Mouse (Mus musculus) liver, embryonic 14.5 days (tissue): ENCODE measurements at regions not wholly inside any gene's neighbourhood (a gene's known extent, or its start where the extent isn't known, plus 50 kb on each side); places are given as distances from the start of the nearest gene placed in this dataset.

ENCODE experiments used
- ATAC-seq: fragments of 200-750 bp; cut with Nextera tagmentation; 2 replicates; pipeline ENCODE4 v1.8.0; 2017; ENCODE audit warnings: moderate number of reproducible peaks, mild to moderate bottlenecking, moderate library complexity; ENCODE audit not compliant: insufficient read depth
- DNase-seq, 3 experiments: peaks; one replicate each; pipeline ENCODE4 v3.0.0-alpha.2; 2012 to 2013; ENCODE audit warnings: low read depth in 3 of 3, low spot score in 3 of 3
- H3K27ac ChIP-seq: fragments of 300-500 bp; sonication (generic); 2 replicates; pipeline ENCODE4 v1.5.1; 2014; ENCODE audit warnings: moderate library complexity, mild to moderate bottlenecking, control low read depth, inconsistent platforms
- H3K27me3 ChIP-seq: fragments of 300-500 bp; sonication (generic); 2 replicates; pipeline ENCODE4 v1.6.1; 2014; ENCODE audit warnings: mild to moderate bottlenecking, low read length, moderate library complexity; ENCODE audit not compliant: control insufficient read depth, insufficient read depth
- H3K36me3 ChIP-seq: fragments of 300-500 bp; sonication (generic); replicated peaks from 2 replicates; pipeline ENCODE4 v1.6.1; 2014; ENCODE audit warnings: low read depth; ENCODE audit not compliant: control insufficient read depth, insufficient read depth
- H3K4me1 ChIP-seq, 2 experiments: fragments of 200-500 bp in 1 of 2; fragments of 300-500 bp in 1 of 2; sonication (generic) in 1 of 2; replicated peaks; 2 replicates each; pipeline ENCODE4 v1.6.1; 2012 to 2014; ENCODE audit warnings: antibody characterized with exemption in 1 of 2, inconsistent platforms in 1 of 2, low read length in 1 of 2; ENCODE audit not compliant: control insufficient read depth in 2 of 2, insufficient read depth in 2 of 2
- H3K4me2 ChIP-seq: fragments of 300-500 bp; sonication (generic); 2 replicates; pipeline ENCODE4 v1.6.1; 2014; ENCODE audit warnings: low read depth, mild to moderate bottlenecking, control low read depth, moderate library complexity
- H3K4me3 ChIP-seq, 2 experiments: fragments of 200-500 bp in 1 of 2; fragments of 300-500 bp in 1 of 2; sonication (generic) in 1 of 2; 2 replicates each; pipeline ENCODE4 v1.5.1; 2012 to 2014; ENCODE audit warnings: low read depth in 2 of 2, low read length in 2 of 2, mild to moderate bottlenecking in 2 of 2, control low read depth in 1 of 2, inconsistent platforms in 1 of 2, moderate library complexity in 1 of 2; ENCODE audit not compliant: insufficient read depth in 1 of 2
- H3K9ac ChIP-seq: fragments of 300-500 bp; sonication (generic); replicated peaks from 2 replicates; pipeline ENCODE4 v1.6.1; 2014; ENCODE audit warnings: mild to moderate bottlenecking, control low read depth, moderate library complexity
- H3K9me3 ChIP-seq: fragments of 300-500 bp; sonication (generic); 2 replicates; pipeline ENCODE4 v1.6.1; 2016; ENCODE audit warnings: low read length, mixed read lengths; ENCODE audit not compliant: control insufficient read depth
- CTCF ChIP-seq: IDR thresholded peaks from 2 replicates; pipeline ENCODE4 v1.5.1; 2016; ENCODE audit warnings: antibody characterized with exemption, low read depth, control low read depth
- EP300 ChIP-seq: IDR thresholded peaks from 2 replicates; pipeline ENCODE4 v1.6.1; 2016; ENCODE audit warnings: antibody characterized with exemption, low read depth
- WGBS: fragments of 180-500 bp; shearing (Covaris S2); extraction: QIAGEN DNeasy Blood & Tissue Kit; methylation state at CpG from one replicate; pipeline ENCODE4 v1.1.7; 2014; ENCODE audit not compliant: insufficient replicate concordance; 5-methylcytosine and 5-hydroxymethylcytosine counted together

- no peak for DNase-seq
- ATAC-seq: no peak
- TF ChIP-seq EP300 (no peak), CTCF (no peak)
- H3K36me3 ChIP-seq: no peaks in the 10 kb centered on the region
- H3K9ac ChIP-seq: no peak overlapping the region
- peaks cover 36% of the 10 kb centered on the region for H3K27me3 ChIP-seq
- no peak overlapping the region for H3K4me3 ChIP-seq
- H3K9me3 ChIP-seq: no peaks in the 10 kb centered on the region
- no peak overlapping the region for H3K27ac ChIP-seq
- no peaks in the 10 kb centered on the region for H3K4me1 ChIP-seq
- WGBS: 44% methylated on average over 4 of the region's 4 CpGs
- H3K4me2 ChIP-seq: no peak overlapping the region
Observed at GRCm38 (mm10) chr5:33537017-33537416, 92.4 kb downstream of the Fam53a start.

- 30% methylated on average over 4 of the region's 4 CpGs for WGBS
- Histone ChIP-seq H3K4me3 (no peak overlapping the region), H3K27ac (no peak overlapping the region), H3K4me1 (no peaks in the 10 kb centered on the region), H3K27me3 (peaks cover 36% of the 10 kb centered on the region), H3K36me3 (no peaks in the 10 kb centered on the region), H3K9ac (no peak overlapping the region), H3K4me2 (no peak overlapping the region), H3K9me3 (no peaks in the 10 kb centered on the region)
- ATAC-seq: no peak
- no peak for DNase-seq
- TF ChIP-seq EP300 (no peak), CTCF (no peak)
Observed at GRCm38 (mm10) chr5:33536261-33536660, 93.2 kb downstream of the Fam53a start.

DNA sequence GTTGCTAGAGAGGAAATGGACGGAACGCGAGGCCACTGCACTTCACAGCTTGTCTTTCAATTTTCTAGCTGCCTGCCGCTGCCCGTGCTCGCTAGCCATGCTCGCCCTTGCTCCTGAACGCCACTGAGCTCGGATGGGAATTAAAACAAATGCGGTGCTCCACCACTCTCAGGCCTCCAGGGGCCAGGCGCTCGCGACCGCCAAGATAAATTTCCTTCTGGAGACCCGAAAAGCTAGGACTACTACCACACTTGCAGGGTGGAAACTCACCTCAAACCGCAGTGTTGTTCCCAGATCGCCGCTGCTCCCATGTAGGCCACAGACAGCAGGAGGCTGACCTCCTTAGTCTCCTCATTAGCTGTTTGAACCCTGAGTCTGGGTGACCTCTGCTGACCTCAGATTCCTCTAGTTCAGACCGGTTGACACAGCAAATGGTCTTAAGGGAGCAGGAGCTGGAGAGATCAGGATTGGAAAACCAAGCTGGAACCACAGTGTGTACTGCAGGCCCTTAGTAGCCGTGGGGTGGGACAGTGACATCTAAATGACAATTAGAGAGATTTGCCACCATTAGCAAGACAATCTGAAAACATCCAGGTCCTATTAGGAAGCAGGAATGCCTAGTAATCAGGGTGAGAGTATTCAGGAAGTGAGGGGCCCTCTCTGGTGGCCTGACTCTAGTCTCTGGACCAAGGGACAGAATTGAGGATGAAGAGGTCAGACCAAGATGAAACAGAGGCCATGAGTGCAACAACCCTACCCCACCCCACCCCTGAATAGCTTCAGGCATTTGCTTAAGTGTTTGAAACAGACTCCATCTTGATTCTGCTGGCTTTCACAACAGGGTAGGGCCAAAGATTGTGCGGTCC, 94.1 kb downstream of the Fam53a start:
- no peak for TF ChIP-seq EP300
- TF ChIP-seq CTCF: no peak
- Histone ChIP-seq H3K9ac (no peak overlapping the region), H3K27ac (no peak overlapping the region), H3K4me3 (no peak overlapping the region), H3K4me1 (no peaks in the 10 kb centered on the region), H3K9me3 (no peaks in the 10 kb centered on the region), H3K36me3 (no peaks in the 10 kb centered on the region), H3K4me2 (no peak overlapping the region), H3K27me3 (peaks cover 36% of the 10 kb centered on the region)
- no peak for ATAC-seq
- WGBS: 14% methylated on average over 21 of the region's 21 CpGs
- no peak for DNase-seq

DNA sequence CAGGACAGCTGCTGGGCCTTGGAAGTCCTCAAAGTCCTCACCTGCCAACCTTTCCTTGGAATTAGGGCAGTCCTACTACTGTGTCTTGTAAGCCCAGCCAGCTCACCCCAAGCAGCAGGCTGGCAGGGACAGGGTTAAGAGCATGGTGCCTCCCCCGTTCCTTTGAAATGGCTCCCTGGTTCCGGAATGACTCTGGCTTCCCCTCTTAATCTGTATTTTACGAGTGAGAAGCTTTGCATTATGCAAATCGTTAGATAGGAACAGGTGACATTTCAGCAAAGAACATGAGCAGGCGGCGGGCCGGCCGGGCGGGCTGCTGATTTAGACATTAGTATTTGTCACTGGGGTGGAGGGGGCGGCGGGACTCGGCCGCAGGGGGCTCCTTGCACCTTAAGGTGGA, 95.1 kb downstream of the Fam53a start:
- DNase-seq (no peak), ATAC-seq (no peak)
- Histone ChIP-seq H3K9ac (no peak overlapping the region), H3K27me3 (peaks cover 33% of the 10 kb centered on the region), H3K27ac (no peak overlapping the region), H3K36me3 (no peaks in the 10 kb centered on the region), H3K4me2 (no peak overlapping the region), H3K4me1 (peaks cover 5% of the 10 kb centered on the region in 2 experiments), H3K4me3 (no peak overlapping the region), H3K9me3 (no peaks in the 10 kb centered on the region)
- TF ChIP-seq EP300 (no peak), CTCF (no peak)
- 5% methylated on average over 13 of the region's 13 CpGs for WGBS

- WGBS: 67% methylated on average over 4 of the region's 4 CpGs
- peaks cover 33% of the 10 kb centered on the region for H3K27me3 ChIP-seq
Observed at GRCm38 (mm10) chr5:33533185-33533584, 96.2 kb downstream of the Fam53a start.

More at GRCm38 (mm10) chr5:33533185-33533584, 96.2 kb downstream of the Fam53a start:
- no peak overlapping the region for H3K27ac ChIP-seq
- no peaks in the 10 kb centered on the region for H3K9me3 ChIP-seq
- H3K4me1 ChIP-seq: peaks cover 16% of the 10 kb centered on the region in 2 experiments
- no peak overlapping the region for H3K4me2 ChIP-seq
- no peak for ATAC-seq
- H3K9ac ChIP-seq: no peak overlapping the region
- no peak for DNase-seq
- H3K4me3 ChIP-seq: no peak overlapping the region
- no peaks in the 10 kb centered on the region for H3K36me3 ChIP-seq
- TF ChIP-seq CTCF: no peak
